Mouse (Mus musculus) intestine, embryonic 16.5 days (tissue): Measurements from ENCODE around the gene Erc1. TPM values are rescaled to one million over a fixed set of nuclear protein-coding genes. Genes with fewer than 3 reads are reported as not detected.
"Not testable (repeated sequence)": the region's sequence is repeated elsewhere in the genome, so short reads cannot be mapped to it uniquely, and the experiment has no call there.

Experiments
- ATAC-seq: fragments of 200-750 bp; cut with Nextera tagmentation; 2 replicates; pipeline ENCODE4 v1.8.0; 2017; ENCODE audit warnings: moderate TSS enrichment, moderate library complexity
- H3K27ac ChIP-seq: fragments of 300-500 bp; sonication (generic); 2 replicates; pipeline ENCODE4 v1.5.1; 2014; ENCODE audit warnings: mild to moderate bottlenecking, low read length
- H3K27me3 ChIP-seq: fragments of 300-500 bp; sonication (generic); replicated peaks from 2 replicates; pipeline ENCODE4 v1.6.1; 2014; ENCODE audit warnings: low read length, control low read depth, mixed read lengths; ENCODE audit not compliant: control insufficient read depth, insufficient read depth
- H3K36me3 ChIP-seq: fragments of 300-500 bp; sonication (generic); 2 replicates; pipeline ENCODE4 v1.6.1; 2014; ENCODE audit warnings: low read length, control low read depth; ENCODE audit not compliant: control insufficient read depth, insufficient read depth
- H3K4me1 ChIP-seq: fragments of 300-500 bp; sonication (generic); 2 replicates; pipeline ENCODE4 v1.6.1; 2014; ENCODE audit warnings: low read length, control low read depth, mixed read lengths; ENCODE audit not compliant: control insufficient read depth, insufficient read depth
- H3K4me2 ChIP-seq: fragments of 300-500 bp; sonication (generic); 2 replicates; pipeline ENCODE4 v1.6.1; 2014; ENCODE audit warnings: low read depth, low read length, control low read depth
- H3K4me3 ChIP-seq: fragments of 300-500 bp; sonication (generic); 2 replicates; pipeline ENCODE4 v1.5.1; 2014; ENCODE audit warnings: mild to moderate bottlenecking, low read length
- H3K9ac ChIP-seq: fragments of 300-500 bp; sonication (generic); 2 replicates; pipeline ENCODE4 v1.6.1; 2014; ENCODE audit warnings: low read depth, low read length
- H3K9me3 ChIP-seq: fragments of 300-500 bp; sonication (generic); 2 replicates; pipeline ENCODE4 v1.6.1; 2016; ENCODE audit warnings: low read length, control low read depth; ENCODE audit not compliant: control insufficient read depth
- WGBS: fragments of 180-500 bp; shearing (Covaris S2); extraction: QIAGEN DNeasy Blood & Tissue Kit; methylation state at CpG from one replicate; pipeline ENCODE4 v1.1.7; 2014; 5-methylcytosine and 5-hydroxymethylcytosine counted together
- polyA plus RNA-seq: library from polyadenylated mRNA; unstranded; fragments of >200 nt; fragmentation: Nextera tagmentation; extraction: Ambion mirVana; gene quantifications from 2 replicates; pipeline ENCODE4 v1.2.1, GENCODE M21; 2015

The Erc1 gene
- polyA plus RNA-seq, 1 experiment from 2014 or later: 8.0 TPM

GRCm38 (mm10) chr6:119658441-119658840 lies 189.5 kb downstream of the Erc1 start:
- peak; percentile 34; the same call in 1 of the 2 replicates for ATAC-seq
- no peak overlapping the region for H3K9ac ChIP-seq
- H3K27me3 ChIP-seq: no peaks in the 10 kb centered on the region
- H3K4me2 ChIP-seq: no peak overlapping the region
- H3K9me3 ChIP-seq: no peaks in the 10 kb centered on the region
- H3K36me3 ChIP-seq: no peaks in the 10 kb centered on the region
- H3K4me1 ChIP-seq: no peaks in the 10 kb centered on the region
- WGBS: 86% methylated on average over 2 of the region's 2 CpGs
- no peak overlapping the region for H3K4me3 ChIP-seq
- H3K27ac ChIP-seq: peak overlapping the region; percentile 18; the same call in 1 of the 2 replicates

- Histone ChIP-seq H3K4me3 (no peak overlapping the region), H3K4me2 (no peak overlapping the region), H3K36me3 (no peaks in the 10 kb centered on the region), H3K27ac (peak overlapping the region; percentile 69), H3K9ac (no peak overlapping the region), H3K27me3 (no peaks in the 10 kb centered on the region), H3K4me1 (no peaks in the 10 kb centered on the region), H3K9me3 (no peaks in the 10 kb centered on the region)
- WGBS: 61% methylated on average over 7 of the region's 7 CpGs
- peak; percentile 91 for ATAC-seq
These were observed 190.4 kb downstream of the Erc1 start for GRCm38 (mm10) chr6:119657418-119658178.

- 89% methylated on average over 2 of the region's 2 CpGs for WGBS
- H3K4me2 ChIP-seq, H3K27me3 ChIP-seq, H3K4me3 ChIP-seq, H3K36me3 ChIP-seq, H3K4me1 ChIP-seq, H3K9ac ChIP-seq, H3K27ac ChIP-seq, ATAC-seq, H3K9me3 ChIP-seq: not testable (repeated sequence)
These were observed 193.2 kb downstream of the Erc1 start for GRCm38 (mm10) chr6:119654777-119655176.

- Histone ChIP-seq H3K9ac (no peak overlapping the region), H3K4me1 (peaks cover 10% of the 10 kb centered on the region), H3K27ac (no peak overlapping the region; the same call in 1 of the 2 replicates), H3K4me2 (0 out of 2 replicates have a peak overlapping the region, but pooled peaks have one; percentile 25), H3K36me3 (no peaks in the 10 kb centered on the region), H3K4me3 (no peak overlapping the region), H3K27me3 (no peaks in the 10 kb centered on the region), H3K9me3 (no peaks in the 10 kb centered on the region)
- peak; percentile 62 for ATAC-seq
- WGBS: 28% methylated on average over 14 of the region's 14 CpGs
These were observed 204.0 kb downstream of the Erc1 start for GRCm38 (mm10) chr6:119643880-119644460.

- no peaks in the 10 kb centered on the region for H3K36me3 ChIP-seq
- no peak overlapping the region for H3K4me3 ChIP-seq
- ATAC-seq: no peak
- no peak overlapping the region for H3K9ac ChIP-seq
- no peak overlapping the region for H3K4me2 ChIP-seq
- 71% methylated on average over 7 of the region's 7 CpGs for WGBS
- H3K9me3 ChIP-seq: no peaks in the 10 kb centered on the region
- H3K4me1 ChIP-seq: peaks cover 10% of the 10 kb centered on the region
- no peaks in the 10 kb centered on the region for H3K27me3 ChIP-seq
- no peak overlapping the region; the same call in 1 of the 2 replicates for H3K27ac ChIP-seq
These were observed 204.7 kb downstream of the Erc1 start for GRCm38 (mm10) chr6:119643178-119643728.

GRCm38 (mm10) chr6:119642718-119643117 lies 205.2 kb downstream of the Erc1 start:
- H3K4me1 ChIP-seq: peaks cover 10% of the 10 kb centered on the region
- no peaks in the 10 kb centered on the region for H3K27me3 ChIP-seq
- no peak overlapping the region for H3K9ac ChIP-seq
- H3K36me3 ChIP-seq: no peaks in the 10 kb centered on the region
- H3K9me3 ChIP-seq: no peaks in the 10 kb centered on the region
- no peak overlapping the region for H3K4me2 ChIP-seq
- H3K4me3 ChIP-seq: no peak overlapping the region
- peak; percentile 98 for ATAC-seq
- 71% methylated on average over 2 of the region's 2 CpGs for WGBS
- no peak overlapping the region for H3K27ac ChIP-seq

- no peaks in the 10 kb centered on the region for H3K27me3 ChIP-seq
- H3K4me1 ChIP-seq: no peaks in the 10 kb centered on the region
- H3K4me3 ChIP-seq: no peak overlapping the region
- no peak overlapping the region for H3K4me2 ChIP-seq
- H3K36me3 ChIP-seq: no peaks in the 10 kb centered on the region
- WGBS: 45% methylated on average over 2 of the region's 2 CpGs
- no peaks in the 10 kb centered on the region for H3K9me3 ChIP-seq
- peak; percentile 60; the same call in 1 of the 2 replicates for ATAC-seq
- H3K9ac ChIP-seq: no peak overlapping the region
- no peak overlapping the region for H3K27ac ChIP-seq
These were observed 212.3 kb downstream of the Erc1 start for GRCm38 (mm10) chr6:119635629-119636028.

- no peak overlapping the region for H3K27ac ChIP-seq
- H3K4me2 ChIP-seq: no peak overlapping the region
- H3K27me3 ChIP-seq: no peaks in the 10 kb centered on the region
- H3K9me3 ChIP-seq: no peaks in the 10 kb centered on the region
- no peak overlapping the region for H3K9ac ChIP-seq
- ATAC-seq: no peak
- H3K36me3 ChIP-seq: no peaks in the 10 kb centered on the region
- 78% methylated on average over 3 of the region's 3 CpGs for WGBS
- no peak overlapping the region for H3K4me3 ChIP-seq
- H3K4me1 ChIP-seq: no peaks in the 10 kb centered on the region
These were observed 217.3 kb downstream of the Erc1 start for GRCm38 (mm10) chr6:119630622-119631021.

- H3K4me3 ChIP-seq: no peak overlapping the region
- no peak overlapping the region for H3K4me2 ChIP-seq
- no peak overlapping the region for H3K9ac ChIP-seq
- no peak for ATAC-seq
- no peaks in the 10 kb centered on the region for H3K4me1 ChIP-seq
- H3K9me3 ChIP-seq: no peaks in the 10 kb centered on the region
- no peaks in the 10 kb centered on the region for H3K27me3 ChIP-seq
- WGBS: 73% methylated on average over 2 of the region's 2 CpGs
- H3K36me3 ChIP-seq: no peaks in the 10 kb centered on the region
- H3K27ac ChIP-seq: no peak overlapping the region
These were observed 246.6 kb downstream of the Erc1 start for GRCm38 (mm10) chr6:119601379-119601778.
